7 mouse cellular contexts compared by ENCODE assay signal in the genomic region with DNA sequence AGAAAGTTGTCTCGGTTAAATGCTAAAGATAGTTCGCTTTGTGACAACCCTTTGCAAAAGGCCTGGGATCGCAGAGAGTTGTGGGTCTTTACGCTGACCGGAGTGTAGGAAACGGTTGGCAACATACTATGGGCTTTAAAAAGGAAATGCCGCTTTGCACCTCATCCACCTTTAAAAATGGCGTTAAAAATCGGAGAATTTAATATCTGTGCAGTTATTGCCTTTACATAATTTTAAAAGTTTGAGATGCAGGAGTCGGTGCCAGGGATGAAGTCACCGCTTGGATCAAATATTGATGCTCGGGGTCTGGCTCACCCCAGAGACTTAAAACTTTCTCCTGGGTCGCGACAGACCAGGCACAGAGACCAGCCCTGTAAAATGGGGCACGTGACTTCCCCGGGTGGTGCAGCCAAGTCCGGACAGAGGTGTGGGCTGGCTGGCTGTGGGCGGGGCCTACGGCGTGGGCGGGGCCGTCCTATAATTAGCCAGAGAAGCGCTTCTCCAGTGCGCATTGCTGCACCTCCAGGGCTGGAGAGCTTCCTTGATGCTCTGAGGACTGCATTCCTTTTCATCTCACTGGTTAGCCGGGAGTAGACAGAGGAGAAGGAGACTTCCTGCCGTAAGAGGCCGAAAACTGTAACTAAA. TPM values are rescaled to one million over a fixed set of nuclear protein-coding genes. Genes with fewer than 3 reads are reported as not detected.
DNase-seq lines count a peak whose midpoint lies in the region; ATAC-seq and TF ChIP-seq lines count a peak whose summit lies in the region.

No protein-coding gene starts in this region.

- no peak overlapping the region; the same call in 1 of the 2 replicates for H3K9ac ChIP-seq in intestine, postnatal 0 days (ENCODE audit: low read depth, low read length)
- no peak overlapping the region for H3K9ac ChIP-seq in limb, embryonic 11.5 days (ENCODE audit: low read length)
- 0 out of 2 replicates have a peak overlapping the region, but pooled peaks have one; percentile 29 for H3K9ac ChIP-seq in midbrain, embryonic 13.5 days (replicated peaks)

- peak; percentile 91 for ATAC-seq in granulocyte monocyte progenitor cell, adult 5-6 weeks (replicated peaks; ENCODE audit: poor library complexity, severe bottlenecking)
- ATAC-seq in intestine, postnatal 0 days = peak; percentile 85
- ATAC-seq in limb, embryonic 11.5 days (ENCODE audit: insufficient number of reproducible peaks, low FRiP score, low TSS enrichment, low read depth) = peak; percentile 86
- peak; percentile 82 for ATAC-seq in midbrain, embryonic 13.5 days

- 0 out of 2 replicates have a peak overlapping the region, but pooled peaks have one; percentile 15 for H3K27ac ChIP-seq in intestine, postnatal 0 days (ENCODE audit: low read depth, low read length)
- no peak overlapping the region for H3K27ac ChIP-seq in limb, embryonic 11.5 days (replicated peaks; ENCODE audit: low read depth, low read length)
- H3K27ac ChIP-seq in midbrain, embryonic 13.5 days = no peak overlapping the region

- H3K36me3 ChIP-seq in intestine, postnatal 0 days (ENCODE audit: control insufficient read depth, insufficient read depth) = no peaks in the 10 kb centered on the region
- H3K36me3 ChIP-seq in limb, embryonic 11.5 days (ENCODE audit: control insufficient read depth, insufficient read depth, low read length) = no peaks in the 10 kb centered on the region
- H3K36me3 ChIP-seq in midbrain, embryonic 13.5 days = no peaks in the 10 kb centered on the region

- no peaks in the 10 kb centered on the region for H3K9me3 ChIP-seq in intestine, postnatal 0 days (ENCODE audit: control insufficient read depth)
- no peaks in the 10 kb centered on the region for H3K9me3 ChIP-seq in limb, embryonic 11.5 days (ENCODE audit: control insufficient read depth, low read length)
- no peaks in the 10 kb centered on the region for H3K9me3 ChIP-seq in midbrain, embryonic 13.5 days

- H3K4me2 ChIP-seq in intestine, postnatal 0 days (replicated peaks; ENCODE audit: low read depth) = peak overlapping the region; percentile 66
- peak overlapping the region; percentile 51 for H3K4me2 ChIP-seq in limb, embryonic 11.5 days (ENCODE audit: low read depth, severe bottlenecking)
- H3K4me2 ChIP-seq in midbrain, embryonic 13.5 days (replicated peaks) = peak overlapping the region; percentile 61

- H3K4me3 ChIP-seq in intestine, postnatal 0 days (ENCODE audit: low read depth, low read length) = peak overlapping the region; percentile 38
- peak overlapping the region; percentile 12 for H3K4me3 ChIP-seq in limb, embryonic 11.5 days (ENCODE audit: low read depth, low read length)
- H3K4me3 ChIP-seq in midbrain, embryonic 13.5 days (replicated peaks) = peak overlapping the region; percentile 33

- peak; percentile 94 for DNase-seq in adrenal gland, postnatal 10 days
- peak; percentile 90 for DNase-seq in embryo, embryonic 9.5 days (ENCODE audit: extremely low spot score)
- DNase-seq in limb, embryonic 11.5 days (ENCODE audit: low spot score) = peak; percentile 85
- DNase-seq in spleen, adult 18-20 months = peak; percentile 81 to 86

- 6% methylated on average over 27 of the region's 27 CpGs for WGBS in intestine, postnatal 0 days
- WGBS in limb, embryonic 11.5 days = 7% methylated on average over 27 of the region's 27 CpGs
- 8% methylated on average over 27 of the region's 27 CpGs for WGBS in midbrain, embryonic 13.5 days

- no peaks in the 10 kb centered on the region for H3K27me3 ChIP-seq in intestine, postnatal 0 days (replicated peaks; ENCODE audit: control insufficient read depth, insufficient read depth, low read length)
- no peaks in the 10 kb centered on the region for H3K27me3 ChIP-seq in limb, embryonic 11.5 days (ENCODE audit: control insufficient read depth, insufficient read depth, low read length)
- H3K27me3 ChIP-seq in midbrain, embryonic 13.5 days = 0 out of 2 replicates have a peak, but pooled peaks cover 2% of the 10 kb centered on the region

- 0 out of 2 replicates have a peak, but pooled peaks cover 3% of the 10 kb centered on the region for H3K4me1 ChIP-seq in intestine, postnatal 0 days (replicated peaks; ENCODE audit: control insufficient read depth, insufficient read depth, low read length)
- H3K4me1 ChIP-seq in limb, embryonic 11.5 days (ENCODE audit: control insufficient read depth, insufficient read depth, low read length) = no peaks in the 10 kb centered on the region
- peaks cover 25% of the 10 kb centered on the region for H3K4me1 ChIP-seq in midbrain, embryonic 13.5 days (replicated peaks)

- TF ChIP-seq CTCF in intestine, postnatal 0 days (IDR thresholded peaks at IDR 0.05; ENCODE audit: low read depth) = no peak

RNA-seq across cellular contexts. Expression of gene Zbtb2, which starts 53.7 kb away (rescaled TPM):
- total RNA-seq in adrenal gland, postnatal 10 days (2021) = 10 to 100 TPM; 10.6 to 12.1 TPM
- 6.8 and 12.9 TPM in 2 replicates for total RNA-seq in granulocyte monocyte progenitor cell, adult 5-6 weeks (2014; fragmentation: Nextera tagmentation)
- total RNA-seq in granulocyte monocyte progenitor cell, adult 5-6 weeks (2017) = 11.1 and 13.4 TPM in 2 replicates
- polyA plus RNA-seq in intestine, postnatal 0 days (2015; fragmentation: Nextera tagmentation; extraction: Ambion mirVana) = 5.1 and 5.6 TPM in 2 replicates
- 22.7 and 24.4 TPM in 2 replicates for polyA plus RNA-seq in limb, embryonic 11.5 days (2014; fragmentation: Nextera tagmentation; extraction: Ambion mirVana)
- polyA plus RNA-seq in midbrain, embryonic 13.5 days (2015; fragmentation: Nextera tagmentation; extraction: Ambion mirVana) = 18.6 and 18.7 TPM in 2 replicates
